Mouse (Mus musculus) heart, embryonic 16.5 days (tissue): ENCODE data around the gene Ambra1. TPM values are rescaled to one million over a fixed set of nuclear protein-coding genes. Genes with fewer than 3 reads are reported as not detected.
A peak's percentile ranks its signal among the peaks of the same experiment; 100 is the strongest.

Experiments used
- ATAC-seq: fragments of 200-750 bp; cut with Nextera tagmentation; replicated peaks from 2 replicates; pipeline ENCODE4 v1.8.0; 2017; ENCODE audit warnings: moderate number of reproducible peaks; ENCODE audit not compliant: insufficient read depth, low FRiP score; ENCODE audit errors: extremely low read depth
- H3K27ac ChIP-seq: fragments of 300-500 bp; sonication (generic); 2 replicates; pipeline ENCODE4 v1.5.1; 2014; ENCODE audit warnings: mild to moderate bottlenecking, low read length, control low read depth, moderate library complexity
- H3K27me3 ChIP-seq: fragments of 300-500 bp; sonication (generic); 2 replicates; pipeline ENCODE4 v1.6.1; 2014; ENCODE audit warnings: low read length, mixed read lengths; ENCODE audit not compliant: control insufficient read depth, insufficient read depth
- H3K36me3 ChIP-seq: fragments of 300-500 bp; sonication (generic); 2 replicates; pipeline ENCODE4 v1.6.1; 2014; ENCODE audit not compliant: control insufficient read depth, insufficient read depth
- H3K4me1 ChIP-seq: fragments of 300-500 bp; sonication (generic); 2 replicates; pipeline ENCODE4 v1.6.1; 2014; ENCODE audit warnings: low read length, mixed read lengths; ENCODE audit not compliant: control insufficient read depth, insufficient read depth
- H3K4me2 ChIP-seq: fragments of 300-500 bp; sonication (generic); 2 replicates; pipeline ENCODE4 v1.6.1; 2014; ENCODE audit warnings: low read depth, mild to moderate bottlenecking, control low read depth, low read length
- H3K4me3 ChIP-seq: fragments of 300-500 bp; sonication (generic); 2 replicates; pipeline ENCODE4 v1.5.1; 2014; ENCODE audit warnings: mild to moderate bottlenecking, control low read depth, low read length
- H3K9ac ChIP-seq: fragments of 300-500 bp; sonication (generic); 2 replicates; pipeline ENCODE4 v1.6.1; 2014; ENCODE audit warnings: low read length, control low read depth
- H3K9me3 ChIP-seq: fragments of 300-500 bp; sonication (generic); replicated peaks from 2 replicates; pipeline ENCODE4 v1.6.1; 2016; ENCODE audit warnings: low read length; ENCODE audit not compliant: control insufficient read depth
- WGBS: fragments of 180-500 bp; shearing (Covaris S2); extraction: QIAGEN DNeasy Blood & Tissue Kit; methylation state at CpG from one replicate; pipeline ENCODE4 v1.1.7; 2014; 5-methylcytosine and 5-hydroxymethylcytosine counted together
- polyA plus RNA-seq: library from polyadenylated mRNA; unstranded; fragments of >200 nt; fragmentation: Nextera tagmentation; extraction: Ambion mirVana; gene quantifications from 2 replicates; pipeline ENCODE4 v1.2.1, GENCODE M21; 2015

Gene Ambra1
- polyA plus RNA-seq, 1 experiment from 2014 or later = 11.3 TPM

DNA sequence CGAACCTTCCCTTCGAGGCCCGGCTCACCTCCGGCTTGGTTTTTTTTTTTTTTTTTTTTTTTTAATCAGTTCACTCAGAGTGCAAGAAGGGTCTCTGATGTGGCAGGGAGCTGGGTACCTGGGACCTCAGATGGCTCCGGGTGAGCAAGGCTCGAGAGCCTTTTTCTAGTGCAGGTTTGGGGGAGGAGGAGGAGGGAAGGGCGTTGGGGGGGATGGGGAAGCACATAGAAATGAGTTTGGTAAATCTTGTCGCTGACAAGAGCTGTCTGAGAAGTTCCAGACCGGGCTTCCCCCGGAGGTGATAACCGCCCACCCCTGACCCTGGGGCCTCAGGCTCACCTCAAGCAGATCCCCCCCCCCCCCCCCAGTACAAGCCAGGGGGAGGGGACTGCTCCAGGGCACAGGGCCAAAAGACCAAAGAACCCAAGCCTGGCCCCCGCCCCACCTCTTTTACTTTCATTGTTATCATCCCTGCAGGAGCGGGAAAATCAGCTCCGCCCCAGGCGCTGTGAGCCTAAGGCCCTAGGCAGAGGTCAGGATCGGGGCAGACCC is 202.3 kb downstream of the Ambra1 start, which contains the start of gene Mdk:
Mdk (minus strand) TSS at position 138 of the 552 bp plus-strand sequence.
- peak within 1 kb of the TSS; percentile 53 for H3K4me3 ChIP-seq
- 5% methylated on average over 16 of the region's 16 CpGs for WGBS
- no peaks in the 10 kb centered on the region for H3K9me3 ChIP-seq
- peak; percentile 6; the same call in 1 of the 2 replicates for ATAC-seq
- H3K36me3 ChIP-seq = peaks cover 28% of the 10 kb centered on the region
- peak within 1 kb of the TSS; percentile 80 for H3K4me2 ChIP-seq
- no peaks in the 10 kb centered on the region for H3K27me3 ChIP-seq
- peak within 1 kb of the TSS; percentile 70 for H3K9ac ChIP-seq
- H3K27ac ChIP-seq = peak within 1 kb of the TSS; percentile 65
- peaks cover 25% of the 10 kb centered on the region for H3K4me1 ChIP-seq

DNA sequence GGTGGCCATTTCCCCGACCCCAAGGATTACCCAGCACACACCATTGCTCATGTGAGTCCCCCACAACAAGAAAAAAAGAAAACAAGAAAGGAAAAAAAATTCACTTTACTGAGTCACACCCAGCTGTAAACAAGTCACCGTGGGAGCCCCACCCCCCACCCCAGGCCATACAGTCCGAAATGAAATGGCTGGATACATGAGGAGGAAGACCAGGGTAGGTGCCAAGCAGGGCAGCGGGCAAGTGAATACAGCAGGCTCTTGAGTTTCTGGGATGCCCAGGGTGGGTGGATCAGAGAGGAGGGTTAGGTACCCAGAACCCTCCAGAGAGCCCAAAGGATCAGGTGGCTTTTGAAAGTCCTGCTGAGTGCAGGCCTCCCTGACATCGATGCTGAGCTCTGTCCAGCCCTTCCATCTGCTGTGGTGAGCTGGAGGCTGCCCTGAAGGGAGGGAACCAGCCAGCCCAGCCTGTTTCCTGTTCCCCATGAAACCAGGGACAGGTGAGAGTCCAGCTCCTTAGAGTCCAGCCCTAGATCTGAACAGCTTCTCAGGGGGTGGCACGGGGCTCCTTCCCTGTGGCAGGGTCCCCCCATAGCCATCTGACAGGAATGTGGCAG is 202.9 kb downstream of the Ambra1 start:
- 18% methylated on average over 6 of the region's 6 CpGs for WGBS
- H3K36me3 ChIP-seq = peaks cover 34% of the 10 kb centered on the region
- H3K4me3 ChIP-seq = no peak overlapping the region
- no peaks in the 10 kb centered on the region for H3K27me3 ChIP-seq
- peak overlapping the region; percentile 80 for H3K4me2 ChIP-seq
- peaks cover 25% of the 10 kb centered on the region for H3K4me1 ChIP-seq
- H3K9me3 ChIP-seq = no peaks in the 10 kb centered on the region
- no peak for ATAC-seq
- no peak overlapping the region for H3K27ac ChIP-seq
- H3K9ac ChIP-seq = 0 out of 2 replicates have a peak overlapping the region, but pooled peaks have one; percentile 24

DNA sequence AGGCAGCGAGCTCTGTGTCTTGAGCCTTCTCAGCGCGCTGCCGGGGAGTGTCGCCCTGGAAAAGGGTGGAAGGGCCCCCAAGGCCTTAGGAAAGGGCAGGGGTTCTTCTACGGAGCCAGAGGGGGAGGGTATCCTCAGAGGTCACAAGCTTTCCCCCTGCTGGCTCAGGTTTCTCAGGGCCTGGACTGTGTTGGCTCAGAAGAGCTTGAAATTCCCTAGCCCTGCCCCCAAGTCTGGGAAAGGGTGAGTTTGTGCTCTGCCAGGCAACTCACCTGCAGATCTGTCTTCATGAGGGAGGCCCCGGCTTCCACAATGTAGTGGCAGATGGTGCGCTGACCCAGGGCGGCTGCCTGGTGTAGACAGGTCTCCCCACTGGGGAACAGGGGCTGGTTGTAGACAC is 203.5 kb downstream of the Ambra1 start:
- no peak for ATAC-seq
- Histone ChIP-seq H3K9ac (no peak overlapping the region), H3K27ac (no peak overlapping the region), H3K27me3 (no peaks in the 10 kb centered on the region), H3K4me1 (peaks cover 25% of the 10 kb centered on the region), H3K4me3 (no peak overlapping the region), H3K36me3 (peaks cover 40% of the 10 kb centered on the region), H3K9me3 (no peaks in the 10 kb centered on the region), H3K4me2 (no peak overlapping the region)
- 58% methylated on average over 9 of the region's 9 CpGs for WGBS

DNA sequence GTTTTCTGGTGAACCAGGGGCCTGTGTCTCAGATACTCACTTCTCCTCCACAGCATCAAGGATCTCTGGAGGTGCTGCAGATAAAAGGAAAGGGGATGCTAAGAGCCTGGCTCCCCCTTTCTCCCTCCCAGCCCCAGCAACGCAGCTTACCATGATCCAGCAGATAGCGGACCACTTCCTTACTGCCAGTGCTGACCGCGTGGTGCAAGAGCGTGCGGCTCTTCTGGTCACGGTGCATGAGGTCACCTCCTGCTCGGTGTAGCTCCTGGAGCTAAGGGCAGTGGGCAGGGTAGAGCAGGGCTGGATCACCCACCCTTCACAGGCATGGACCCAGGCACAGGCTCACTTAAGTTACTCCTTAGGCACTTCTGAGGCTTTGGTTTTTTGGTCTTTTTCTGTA is 204.1 kb downstream of the Ambra1 start:
- Histone ChIP-seq H3K9me3 (no peaks in the 10 kb centered on the region), H3K4me3 (no peak overlapping the region), H3K4me2 (no peak overlapping the region), H3K27ac (no peak overlapping the region), H3K27me3 (no peaks in the 10 kb centered on the region), H3K36me3 (peaks cover 45% of the 10 kb centered on the region), H3K9ac (no peak overlapping the region), H3K4me1 (peaks cover 25% of the 10 kb centered on the region)
- ATAC-seq = no peak
- WGBS = 40% methylated on average over 8 of the region's 8 CpGs

DNA sequence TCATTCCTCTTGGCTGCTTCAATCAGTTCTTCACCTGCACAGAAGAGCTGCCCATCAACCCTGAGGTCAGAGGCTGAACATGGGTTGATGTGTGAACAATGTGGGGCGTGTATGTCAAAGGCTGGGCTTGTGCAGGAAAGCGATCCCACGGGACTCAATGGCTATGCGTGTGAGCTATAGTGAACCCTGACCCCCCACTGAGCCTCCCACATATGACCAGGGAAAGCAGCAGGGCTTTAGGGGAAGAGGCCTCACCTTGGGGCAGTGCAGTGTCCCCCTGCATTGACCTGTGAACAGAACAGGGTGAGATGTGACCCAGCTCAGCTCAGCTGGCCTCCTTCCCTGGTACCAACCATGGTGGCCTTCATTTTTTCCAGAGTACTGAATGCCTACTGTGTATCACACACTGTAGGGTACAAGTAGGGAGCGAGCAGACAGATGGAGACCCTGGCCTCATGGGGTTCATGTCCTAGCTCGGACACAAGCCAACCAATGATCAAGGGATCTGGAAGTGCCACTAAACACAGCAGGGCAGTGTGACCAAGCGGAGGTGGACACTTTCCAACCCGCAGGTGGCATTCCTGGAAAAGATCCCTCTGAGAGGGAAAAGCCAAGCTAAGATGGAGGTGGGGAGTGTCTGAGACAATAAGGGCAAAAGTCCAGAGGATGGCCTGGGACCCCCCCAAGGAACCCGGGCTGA is 205.0 kb downstream of the Ambra1 start:
- no peak for ATAC-seq
- 81% methylated on average over 9 of the region's 9 CpGs for WGBS
- Histone ChIP-seq H3K4me1 (peaks cover 23% of the 10 kb centered on the region), H3K4me3 (no peak overlapping the region), H3K9ac (no peak overlapping the region), H3K27ac (no peak overlapping the region), H3K27me3 (no peaks in the 10 kb centered on the region), H3K9me3 (no peaks in the 10 kb centered on the region), H3K36me3 (peaks cover 55% of the 10 kb centered on the region), H3K4me2 (no peak overlapping the region)

DNA sequence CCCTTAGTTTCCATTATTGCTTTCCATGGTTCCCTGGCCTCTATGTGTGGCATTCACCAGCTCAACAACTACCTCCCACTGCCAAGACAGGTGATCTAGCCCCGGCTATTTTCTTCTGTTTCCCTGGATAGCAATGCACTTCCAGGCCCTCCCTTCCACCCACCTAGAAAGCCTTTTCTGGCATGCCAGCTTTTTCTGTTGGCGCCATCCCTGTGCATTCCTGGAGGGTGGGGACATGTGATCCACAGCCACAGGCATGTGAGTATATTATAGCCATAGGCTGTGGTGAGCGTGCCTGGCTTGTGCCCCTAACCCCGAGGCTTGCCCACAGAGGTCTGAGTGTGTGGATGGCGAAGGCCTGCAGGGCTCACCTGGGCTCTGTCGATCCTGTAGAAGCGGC is 206.2 kb downstream of the Ambra1 start:
- no peaks in the 10 kb centered on the region for H3K9me3 ChIP-seq
- H3K27ac ChIP-seq = no peak overlapping the region
- H3K4me2 ChIP-seq = no peak overlapping the region
- no peak overlapping the region for H3K4me3 ChIP-seq
- H3K27me3 ChIP-seq = no peaks in the 10 kb centered on the region
- WGBS = 90% methylated on average over 7 of the region's 7 CpGs
- H3K36me3 ChIP-seq = peaks cover 63% of the 10 kb centered on the region
- ATAC-seq = no peak
- H3K4me1 ChIP-seq = peaks cover 14% of the 10 kb centered on the region
- no peak overlapping the region for H3K9ac ChIP-seq

DNA sequence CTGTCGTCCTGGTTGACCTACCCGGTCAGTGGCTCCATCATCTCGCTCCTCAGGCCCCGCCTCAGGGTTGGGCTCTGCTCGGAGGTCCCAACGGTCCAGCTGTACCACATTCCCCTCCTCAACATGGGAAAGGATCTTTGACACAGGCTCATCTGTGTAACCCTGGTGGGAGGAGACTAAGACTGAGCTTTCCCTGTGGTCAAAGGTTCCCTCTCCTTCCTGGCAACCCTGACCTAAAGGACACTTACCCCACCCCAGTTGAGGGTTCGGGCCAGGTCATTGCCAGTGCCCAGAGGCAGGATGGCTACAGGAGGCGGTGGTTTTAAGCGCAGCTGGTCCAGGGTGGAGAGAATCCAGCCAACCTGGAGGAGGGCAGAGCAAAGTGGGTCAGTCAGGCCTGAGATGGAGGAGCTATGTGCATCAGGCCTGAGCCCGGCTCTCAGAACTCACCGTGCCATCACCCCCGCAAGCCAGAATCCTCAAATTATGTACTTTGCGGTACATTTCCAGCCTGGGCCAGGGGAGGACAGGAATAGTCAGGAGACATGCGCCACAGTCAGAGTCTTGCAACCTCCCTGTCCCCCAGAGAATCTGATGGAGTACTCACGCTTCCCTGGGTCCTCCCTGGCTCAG is 209.5 kb downstream of the Ambra1 start:
- ATAC-seq = no peak
- WGBS = 83% methylated on average over 15 of the region's 15 CpGs
- Histone ChIP-seq H3K4me1 (peaks cover 2% of the 10 kb centered on the region), H3K27me3 (no peaks in the 10 kb centered on the region), H3K9ac (no peak overlapping the region), H3K4me3 (no peak overlapping the region), H3K4me2 (no peak overlapping the region), H3K9me3 (no peaks in the 10 kb centered on the region), H3K36me3 (peaks cover 62% of the 10 kb centered on the region), H3K27ac (no peak overlapping the region)

DNA sequence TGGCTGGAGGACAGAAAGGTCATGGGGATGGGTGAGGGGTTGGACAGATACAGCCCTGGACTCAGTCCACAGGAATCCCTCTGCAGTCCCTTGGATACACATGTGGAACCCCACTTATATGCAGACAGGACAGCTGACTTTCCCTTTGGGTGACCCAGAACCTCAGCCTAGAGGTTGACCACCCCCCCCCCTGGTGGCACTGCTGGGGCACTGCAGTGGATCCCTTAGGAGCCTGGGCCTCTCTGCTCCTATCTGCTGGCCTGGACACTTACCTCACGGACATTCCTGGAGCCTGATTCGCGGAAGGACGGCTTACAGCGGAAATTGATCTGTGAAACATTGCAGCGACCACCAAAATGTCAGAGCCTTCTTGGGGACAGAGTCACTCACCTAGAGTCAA is 212.4 kb downstream of the Ambra1 start:
- peaks cover 42% of the 10 kb centered on the region for H3K36me3 ChIP-seq
- H3K9ac ChIP-seq = no peak overlapping the region
- ATAC-seq = no peak
- H3K4me2 ChIP-seq = no peak overlapping the region
- H3K9me3 ChIP-seq = no peaks in the 10 kb centered on the region
- no peak overlapping the region for H3K27ac ChIP-seq
- H3K4me3 ChIP-seq = no peak overlapping the region
- H3K27me3 ChIP-seq = no peaks in the 10 kb centered on the region
- H3K4me1 ChIP-seq = peaks cover 25% of the 10 kb centered on the region
- 59% methylated on average over 6 of the region's 6 CpGs for WGBS
